Mouse (Mus musculus) heart, postnatal 10 days (tissue): ENCODE measurements around the gene Vat1l. TPM values are rescaled to one million over a fixed set of nuclear protein-coding genes. Genes with fewer than 3 reads are reported as not detected.

Source experiments
- DNase-seq, 2 experiments: peaks; one replicate each; pipeline ENCODE4 v3.0.0; 2021
- intact Hi-C: fragments of 180-260 bp; cut with DNase I; formaldehyde crosslinking; loops from one replicate; pipeline ENCODE4 v1.15.1; 2025
- total RNA-seq, 2 experiments: library from RNA; stranded (reverse); gene quantifications; 2 replicates each; pipeline ENCODE4 v1.2.3; 2021

Vat1l gene
- total RNA-seq, 2 experiments from 2014 or later: 0.22 to 0.84 TPM

DNA sequence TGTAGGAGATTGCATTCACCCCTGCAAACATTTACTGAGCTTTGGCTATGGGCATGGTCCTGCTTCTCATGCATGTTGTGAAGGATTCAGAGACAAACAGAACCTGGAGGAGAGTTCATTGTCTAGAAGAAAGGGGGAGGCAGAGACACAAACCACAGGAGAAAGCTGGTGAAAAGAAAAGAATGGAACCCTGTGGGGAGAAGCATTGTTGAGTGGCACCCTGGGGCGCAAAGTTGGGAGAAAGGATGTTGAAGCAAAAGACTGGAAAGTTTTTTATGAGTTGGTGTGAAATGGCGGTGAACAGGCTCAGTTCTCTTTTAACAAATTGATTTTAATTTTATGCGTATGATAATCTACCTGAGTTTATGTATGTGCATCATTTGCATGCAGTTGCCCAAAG, 178.8 kb downstream of the Vat1l start:
- no peak for DNase-seq
- intact Hi-C loops: no loop called here

- intact Hi-C loops: no loop called here
- DNase-seq: no peak
Observed at GRCm38 (mm10) chr8:114387494-114387893, 182.1 kb downstream of the Vat1l start.

GRCm38 (mm10) chr8:114390465-114391254, 185.2 kb downstream of the Vat1l start:
- peak in 1 of 2 experiments; percentile 3 for DNase-seq
- intact Hi-C loops: no loop called here

DNA sequence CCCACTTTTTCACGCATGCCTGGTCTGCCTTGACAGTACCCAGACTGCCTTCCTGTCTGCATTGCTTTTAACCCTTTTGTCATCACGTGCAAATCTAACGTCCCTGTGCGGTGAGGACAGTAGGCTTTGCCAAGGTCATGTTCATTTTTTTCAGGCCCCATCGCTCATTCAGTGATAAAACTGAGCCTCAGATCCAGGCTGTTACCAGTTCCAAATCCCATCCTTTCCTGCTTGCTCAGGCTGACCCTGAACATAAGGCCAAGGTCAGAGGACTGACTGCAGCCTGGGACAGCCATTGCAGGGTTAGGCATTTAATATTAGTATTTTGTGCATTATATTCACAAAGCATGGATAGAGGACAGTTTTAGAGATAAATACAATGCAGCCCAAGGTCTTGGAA, 192.9 kb downstream of the Vat1l start:
- DNase-seq: peak in 1 of 2 experiments; percentile 1
- intact Hi-C loops: no loop called here

DNA sequence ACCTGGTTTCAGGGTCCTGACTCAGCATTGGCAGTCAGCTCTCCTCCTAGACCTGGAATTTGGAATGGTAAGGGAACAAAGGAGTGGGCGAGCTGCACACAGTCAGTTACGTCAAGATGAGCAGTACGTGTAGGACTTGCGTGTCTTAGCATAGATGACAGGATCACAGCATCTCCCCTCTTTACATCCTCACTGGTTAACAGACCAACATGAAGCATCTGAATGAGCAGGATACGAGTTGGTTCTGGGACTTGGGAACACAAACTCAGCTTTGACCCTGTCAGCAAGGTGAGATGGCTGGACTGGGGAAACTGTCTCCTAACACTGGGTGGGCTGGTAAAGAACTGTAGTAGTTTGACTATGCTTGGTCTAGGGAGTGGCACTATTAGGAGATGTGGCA, 193.9 kb downstream of the Vat1l start:
- intact Hi-C loops: no loop called here
- DNase-seq: no peak

DNA sequence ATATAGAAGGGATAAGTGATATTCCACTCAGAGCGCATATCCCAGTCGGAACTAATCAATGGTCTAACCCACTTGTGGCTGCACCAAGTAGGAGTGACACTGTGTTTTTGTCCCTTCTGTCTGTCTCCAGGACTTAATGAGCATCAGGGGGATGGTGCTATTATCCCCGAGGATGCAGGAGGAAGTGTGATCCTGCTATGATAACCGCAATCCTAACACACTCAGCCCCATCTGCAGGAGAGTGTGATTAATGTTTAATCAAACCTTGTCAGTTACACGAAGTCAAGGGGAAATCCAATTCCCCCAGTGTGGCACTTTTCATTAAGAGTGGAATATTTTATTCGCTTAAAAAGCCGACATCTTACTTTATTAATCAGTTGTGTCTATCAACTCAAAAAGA, 196.3 kb downstream of the Vat1l start:
- intact Hi-C loops: no loop called here
- no peak for DNase-seq

DNA sequence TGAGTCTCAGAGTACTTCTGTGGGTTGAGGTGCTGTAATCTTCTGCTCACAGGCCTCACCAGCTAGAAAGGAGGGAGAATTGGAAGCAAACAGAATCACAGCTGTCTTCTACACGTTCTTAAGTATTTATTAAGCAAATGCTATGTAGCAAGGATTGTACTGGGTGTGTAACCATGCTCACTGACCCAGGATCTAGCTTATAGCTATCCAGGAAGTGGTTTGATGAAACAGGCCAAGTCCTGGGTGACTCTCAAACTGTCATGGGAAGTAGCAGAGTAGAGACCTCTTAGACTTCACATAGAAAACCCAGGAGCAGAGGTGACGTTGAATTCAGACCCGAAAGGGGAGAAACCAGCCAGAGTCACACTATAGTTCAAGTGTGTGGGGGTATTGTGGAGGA, 206.0 kb downstream of the Vat1l start:
- DNase-seq: no peak
- intact Hi-C loops: no loop called here

DNA sequence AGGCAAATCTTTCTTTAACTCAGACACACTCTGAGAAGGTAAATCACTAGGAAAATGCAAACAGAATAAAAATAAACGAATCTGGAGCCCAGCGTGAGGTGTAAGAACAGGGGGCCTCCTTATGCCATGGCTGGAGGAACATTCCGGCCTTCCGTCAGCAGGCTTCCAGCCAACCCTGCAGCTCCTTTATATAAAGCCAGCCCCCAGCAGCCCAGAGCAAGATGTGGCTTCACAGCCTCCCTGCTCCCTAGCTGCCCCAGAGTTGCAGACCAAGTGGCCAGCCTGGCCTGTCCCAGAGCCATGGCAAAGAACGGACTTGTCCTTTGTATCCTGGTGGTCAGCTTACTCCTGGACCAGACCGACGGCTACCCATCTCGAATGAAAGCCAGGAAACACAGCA, 212.4 kb downstream of the Vat1l start, which contains the start of gene Clec3a:
Gene Clec3a, plus strand, starts transcription at position 301 of the 400 bp plus-strand sequence.
- DNase-seq: no peak
- intact Hi-C loops: no loop called here

DNA sequence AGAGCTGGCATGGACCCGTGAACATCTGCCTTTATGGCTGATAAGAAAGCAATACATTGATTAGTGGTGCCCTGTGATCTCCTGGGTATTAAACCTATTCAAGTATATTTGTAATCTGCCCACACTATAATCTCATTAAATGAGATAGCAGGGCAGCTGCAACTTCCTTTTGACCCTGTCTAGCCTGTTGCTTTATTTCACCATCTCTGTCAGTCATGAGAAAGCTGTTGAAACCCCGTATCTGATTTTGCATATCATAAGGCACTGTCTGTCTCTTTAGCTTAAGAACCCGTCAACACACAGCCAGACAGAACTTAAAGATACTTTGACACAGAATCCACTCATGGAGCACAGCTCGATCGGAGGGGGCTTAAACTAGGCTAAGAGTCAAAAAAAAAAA, 213.1 kb downstream of the Vat1l start:
- intact Hi-C loops: no loop called here
- DNase-seq: no peak

DNA sequence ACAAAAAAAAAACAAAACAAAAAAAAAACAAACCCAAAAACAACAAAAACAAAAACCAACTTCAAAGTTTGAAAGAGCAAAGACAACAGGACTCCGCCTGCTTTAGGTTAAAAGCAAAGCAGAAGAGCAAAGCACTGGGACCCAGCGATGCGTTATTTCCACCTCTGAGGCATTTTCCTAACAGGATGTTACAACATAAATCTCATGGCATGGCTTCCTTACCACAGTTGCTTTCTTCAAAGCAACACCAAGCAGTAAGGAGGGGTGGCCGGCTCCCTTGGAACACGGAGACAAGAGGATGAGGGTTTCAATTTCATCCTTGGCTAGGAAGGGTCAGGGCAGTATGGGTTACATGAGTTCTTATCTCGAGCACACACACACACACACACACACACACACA, 213.5 kb downstream of the Vat1l start:
- intact Hi-C loops: no loop called here
- no peak for DNase-seq

- DNase-seq: no peak
- intact Hi-C loops: no loop called here
Observed at GRCm38 (mm10) chr8:114421544-114421943, 216.1 kb downstream of the Vat1l start.

Other genes starting within 250 kb of the Vat1l start
- 10 to 100 TPM; 58.9 to 62.5 TPM for gene Nudt7, start 72.1 kb upstream of the Vat1l start, total RNA-seq
- gene Clec3a, start 212.5 kb downstream of the Vat1l start, total RNA-seq: not detected
- 1 to 10 TPM; 7.4 to 8.1 TPM for gene Wwox, start 234.0 kb downstream of the Vat1l start, total RNA-seq